Mouse (Mus musculus): ENCODE results near the gene Psmd1. TPM values are rescaled to one million over a fixed set of nuclear protein-coding genes. Genes with fewer than 3 reads are reported as not detected.

Psmd1 gene
- total RNA-seq, 2 experiments from 2014 or later = 126 to 128 TPM

GRCm38 (mm10) chr1:86156075-86156474 lies 91.9 kb downstream of the Psmd1 start:
- DNase-seq (ENCODE audit: low spot score) = no peak

- no peak for DNase-seq (ENCODE audit: low spot score)
Observed at GRCm38 (mm10) chr1:86156595-86156994, 92.4 kb downstream of the Psmd1 start.

DNA sequence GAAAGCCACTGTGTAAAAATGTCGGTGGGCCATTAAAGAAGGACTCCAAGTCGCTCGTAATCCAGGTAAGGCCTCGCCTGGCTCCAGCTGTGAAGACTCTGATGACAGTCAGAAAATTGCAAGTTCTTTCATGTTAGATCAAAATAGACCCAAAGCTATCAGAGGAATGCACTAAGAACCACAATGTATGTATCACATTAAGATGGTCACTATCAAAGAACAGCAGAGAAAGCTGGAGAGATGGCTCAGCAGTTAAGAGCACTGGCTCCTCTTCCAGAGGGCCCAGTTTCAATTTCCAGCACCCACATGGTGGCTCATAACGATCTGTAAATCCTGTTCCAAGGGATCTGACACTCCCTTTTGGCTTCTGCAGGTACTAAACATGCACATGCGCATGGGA lies 95.9 kb downstream of the Psmd1 start:
- DNase-seq (ENCODE audit: low spot score) = no peak

DNA sequence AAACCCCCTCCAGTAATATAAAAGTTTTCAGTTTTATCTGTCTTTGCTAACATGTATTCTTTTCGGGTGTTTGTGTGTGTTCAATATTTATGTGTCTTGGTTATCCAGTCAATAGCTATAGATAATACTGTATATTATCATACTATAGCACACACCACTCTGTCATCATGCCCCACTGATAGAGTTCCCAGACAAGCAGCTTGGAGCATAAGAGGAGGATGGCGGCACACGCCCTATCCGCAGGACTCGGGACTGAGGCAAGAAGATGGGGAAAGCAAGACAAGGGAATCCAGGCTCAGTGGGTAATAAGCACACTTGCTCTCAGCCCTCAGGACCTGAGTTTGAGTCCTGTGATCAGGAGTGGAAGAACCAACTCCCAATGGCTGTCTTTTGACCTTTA lies 96.3 kb downstream of the Psmd1 start:
- no peak for DNase-seq (ENCODE audit: low spot score)

GRCm38 (mm10) chr1:86161061-86161460 lies 96.9 kb downstream of the Psmd1 start:
- DNase-seq (ENCODE audit: low spot score) = no peak

DNA sequence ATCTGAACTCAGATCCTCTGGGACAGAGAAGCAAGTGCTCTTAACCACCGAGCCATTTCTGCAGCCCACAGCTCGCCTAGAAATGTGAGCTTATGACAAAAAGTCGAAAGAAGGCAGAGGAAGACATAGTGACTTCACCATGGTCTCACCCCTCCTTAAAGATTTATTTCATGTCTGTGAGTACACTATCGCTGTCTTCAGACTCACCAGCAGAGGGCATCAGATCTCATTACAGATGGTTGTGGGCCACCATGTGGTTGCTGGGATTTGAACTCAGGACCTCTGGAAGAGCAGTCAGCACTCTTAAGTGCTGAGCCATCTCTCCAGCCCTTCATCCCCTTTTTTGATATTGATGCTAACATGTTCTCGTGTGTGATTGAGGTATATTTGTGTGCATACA lies 110.4 kb downstream of the Psmd1 start:
- DNase-seq (ENCODE audit: low spot score) = no peak

DNA sequence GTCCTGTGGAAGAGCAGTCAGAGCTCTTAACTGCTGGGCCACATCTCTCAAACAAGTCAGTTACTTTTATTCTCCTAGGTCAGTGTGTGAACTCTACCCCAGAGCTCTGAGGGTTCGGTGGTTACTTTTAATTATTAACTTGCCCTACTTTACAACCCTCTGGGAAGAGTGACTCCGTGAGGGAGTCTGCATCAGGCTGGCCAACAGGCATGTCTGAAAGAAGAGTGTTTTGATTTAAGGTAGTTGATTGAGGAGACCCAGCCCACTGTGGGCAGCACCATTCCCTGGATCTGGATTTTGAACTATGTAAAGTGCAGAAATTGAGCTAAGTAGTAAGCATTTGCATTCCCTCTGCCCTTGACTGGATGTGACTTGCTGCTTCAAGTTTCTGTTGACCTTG lies 111.9 kb downstream of the Psmd1 start:
- no peak for DNase-seq (ENCODE audit: low spot score)

GRCm38 (mm10) chr1:86178462-86179253 lies 114.5 kb downstream of the Psmd1 start:
- DNase-seq (ENCODE audit: low spot score) = peak; percentile 72

DNA sequence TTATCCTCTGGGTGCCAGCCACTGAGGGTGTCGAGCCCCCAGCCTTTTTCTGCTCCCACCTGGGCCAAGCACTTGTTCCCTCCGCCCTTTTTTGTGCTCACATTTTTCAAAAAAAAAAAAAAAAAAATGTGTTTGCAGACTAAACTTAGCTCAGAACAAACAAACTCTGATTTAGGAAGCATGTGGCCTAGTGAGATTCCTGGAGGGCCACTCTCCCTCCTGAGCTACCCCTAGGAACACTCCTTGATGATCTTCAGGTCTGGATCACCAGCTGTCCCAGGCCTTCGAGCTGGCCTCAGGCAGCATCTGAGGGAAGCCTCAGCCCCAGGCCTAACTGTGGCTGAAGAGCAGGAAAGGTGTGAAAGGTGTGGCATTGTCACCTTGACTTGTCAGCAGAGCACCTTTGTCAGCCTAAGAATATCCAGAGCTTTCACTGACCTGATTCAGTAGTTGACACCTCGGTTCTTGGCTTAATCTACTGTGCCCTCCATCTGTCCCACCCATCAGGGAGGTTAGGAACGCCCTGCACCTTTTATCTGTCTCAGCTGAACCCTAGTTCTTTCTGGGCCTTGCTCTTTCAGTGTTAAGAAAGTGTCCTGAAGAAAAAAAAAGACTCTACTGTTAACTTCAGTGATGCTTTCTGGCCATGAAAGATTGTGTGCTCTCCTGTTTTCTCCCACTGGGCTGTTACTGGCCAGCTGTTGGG lies 118.0 kb downstream of the Psmd1 start:
- no peak for DNase-seq (ENCODE audit: low spot score)

DNA sequence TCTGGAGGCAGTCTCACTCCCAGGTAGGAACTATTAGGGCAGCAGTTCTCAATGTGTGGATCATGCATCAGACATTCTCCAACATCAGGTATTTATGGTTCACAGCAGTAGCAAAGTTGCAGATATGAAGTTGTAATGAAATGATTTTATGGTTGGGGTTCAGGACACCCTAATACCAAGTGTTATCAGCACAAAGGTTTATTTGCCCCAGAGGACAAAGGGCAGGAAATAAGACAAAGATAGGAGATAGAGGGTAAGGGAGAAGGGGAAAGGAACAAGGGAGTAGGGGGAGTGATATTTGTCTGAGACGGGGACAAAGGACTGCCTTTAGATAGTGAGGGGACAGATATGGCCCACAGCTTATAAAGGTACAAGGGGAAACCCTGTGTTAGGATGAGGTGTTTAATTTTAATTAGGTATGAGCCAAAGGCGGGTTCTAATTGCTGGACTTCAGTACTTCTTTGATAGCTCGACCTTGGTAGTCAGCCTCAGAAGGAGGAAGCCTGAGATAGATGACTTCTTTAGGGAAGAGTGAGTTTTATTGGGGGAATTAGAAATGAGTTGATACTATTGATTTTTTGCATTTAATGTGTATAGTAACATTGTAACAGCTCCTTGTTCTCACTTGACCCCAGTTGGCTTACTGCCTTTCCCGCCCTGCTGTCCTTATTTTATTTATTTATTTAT lies 119.5 kb downstream of the Psmd1 start:
- DNase-seq (ENCODE audit: low spot score) = no peak

- no peak for DNase-seq (ENCODE audit: low spot score)
Observed at GRCm38 (mm10) chr1:86186762-86187161, 122.6 kb downstream of the Psmd1 start.

DNA sequence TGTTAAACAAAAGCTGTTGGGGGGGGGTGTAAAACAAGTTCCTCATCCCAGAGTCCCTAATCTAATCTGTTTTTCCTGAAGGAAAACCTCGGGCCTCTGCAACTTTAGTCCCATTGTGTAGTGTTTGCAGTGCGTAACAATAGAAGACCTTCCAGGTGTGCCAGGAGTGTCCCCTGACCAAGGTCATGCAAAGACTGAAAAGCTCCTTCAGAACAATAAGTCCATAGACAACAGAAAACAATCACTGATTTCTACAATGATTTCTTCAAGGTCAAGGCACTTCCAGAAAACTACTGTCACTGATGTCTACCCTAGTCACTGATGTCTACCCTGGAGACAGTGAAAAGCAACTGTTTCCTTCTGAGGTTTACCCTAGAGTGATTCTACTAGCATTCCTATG lies 123.7 kb downstream of the Psmd1 start:
- no peak for DNase-seq (ENCODE audit: low spot score)

DNA sequence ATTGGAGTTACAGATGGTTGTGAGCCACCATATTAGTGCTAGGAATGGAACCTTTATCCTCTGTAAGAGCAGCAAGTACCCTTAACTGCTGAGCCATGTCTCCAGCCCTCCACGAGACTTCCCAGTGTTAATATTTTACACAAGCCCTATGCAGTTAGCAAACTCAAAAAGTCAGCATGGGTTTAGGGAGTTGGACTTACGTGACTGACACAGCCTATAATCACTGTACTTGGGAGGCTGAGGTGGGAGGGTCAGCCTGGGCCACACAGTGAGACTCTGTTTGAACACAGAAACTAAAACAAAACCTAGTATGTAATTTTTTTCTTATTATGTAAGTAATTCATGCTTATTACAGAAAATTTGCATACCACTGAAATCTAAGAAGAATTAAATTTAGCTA lies 124.1 kb downstream of the Psmd1 start:
- no peak for DNase-seq (ENCODE audit: low spot score)

Other genes with a start within 250 kb of the Psmd1 start
- 10 to 100 TPM; 25.3 to 33.6 TPM for gene Itm2c, start 170.1 kb upstream of the Psmd1 start, total RNA-seq (2021)
- under 1 TPM; 0.27 to 0.36 TPM for gene 4933407L21Rik, start 135.9 kb upstream of the Psmd1 start, total RNA-seq (2021)
- gene Gpr55, start 103.4 kb upstream of the Psmd1 start, total RNA-seq (2021) = not detected
- not detected for gene Spata3, start 47.6 kb upstream of the Psmd1 start, total RNA-seq (2021)
- gene 2810459M11Rik, start 18.5 kb upstream of the Psmd1 start, total RNA-seq (2021) = not detected
- gene Htr2b, start 47.6 kb downstream of the Psmd1 start, total RNA-seq (2021) = not detected
- gene Gm21972, start 69.2 kb downstream of the Psmd1 start, total RNA-seq (2021) = under 1 TPM in 1 of 2 experiments, not detected in 1; 0.39 TPM
- 1 to 10 TPM; 2.4 to 2.7 TPM for gene Armc9, start 90.4 kb downstream of the Psmd1 start, total RNA-seq (2021)
- gene B3gnt7, start 238.4 kb downstream of the Psmd1 start, total RNA-seq (2021) = not detected